Mouse (Mus musculus) T-helper 17 cell (primary cell): ENCODE data around the gene Il10ra.

Experiments
- in situ Hi-C, 2 experiments: fragments of 300-600 bp; cut with MboI, MseI; formaldehyde crosslinking; loops; 1 replicate in 1 of 2; 2 replicates in 1 of 2; pipeline ENCODE4 v1.15.1; 2025; ENCODE audit warnings: high pct_unique_total_duplicates in 2 of 2

Gene Il10ra

GRCm38 (mm10) chr9:45261466-45261865 lies 7.5 kb downstream of the Il10ra start:
- in situ Hi-C loops: no loop called here

GRCm38 (mm10) chr9:45259065-45259464 lies 9.9 kb downstream of the Il10ra start:
- in situ Hi-C loops: no loop called here

GRCm38 (mm10) chr9:45255967-45256366 lies 13.0 kb downstream of the Il10ra start:
- in situ Hi-C loops: no loop called here

- in situ Hi-C loops: no loop called here
Measured at GRCm38 (mm10) chr9:45255431-45255830, 13.5 kb downstream of the Il10ra start.

- in situ Hi-C loops: no loop called here
Measured at GRCm38 (mm10) chr9:45254605-45255004, 14.3 kb downstream of the Il10ra start.

- in situ Hi-C loops: no loop called here
Measured at GRCm38 (mm10) chr9:45254021-45254420, 14.9 kb downstream of the Il10ra start.

GRCm38 (mm10) chr9:45252395-45252794 lies 16.6 kb downstream of the Il10ra start:
- in situ Hi-C loops: no loop called here

GRCm38 (mm10) chr9:45251990-45252389 lies 17.0 kb downstream of the Il10ra start:
- in situ Hi-C loops: no loop called here

GRCm38 (mm10) chr9:45251281-45251680 lies 17.7 kb downstream of the Il10ra start:
- in situ Hi-C loops: no loop called here

GRCm38 (mm10) chr9:45250306-45250705 lies 18.6 kb downstream of the Il10ra start:
- in situ Hi-C loops: no loop called here

- in situ Hi-C loops: no loop called here
Measured at GRCm38 (mm10) chr9:45247536-45247935, 21.4 kb downstream of the Il10ra start.

- in situ Hi-C loops: no loop called here
Measured at GRCm38 (mm10) chr9:45246060-45246459, 22.9 kb downstream of the Il10ra start.

GRCm38 (mm10) chr9:45245432-45245831 lies 23.5 kb downstream of the Il10ra start:
- in situ Hi-C loops: no loop called here

GRCm38 (mm10) chr9:45241397-45241796 lies 27.6 kb downstream of the Il10ra start:
- in situ Hi-C loops: no loop called here

- in situ Hi-C loops: no loop called here
Measured at GRCm38 (mm10) chr9:45236744-45237143, 32.2 kb downstream of the Il10ra start.

GRCm38 (mm10) chr9:45235668-45236227 lies 33.2 kb downstream of the Il10ra start:
- in situ Hi-C loops: no loop called here

- in situ Hi-C loops: no loop called here
Measured at GRCm38 (mm10) chr9:45229359-45229758, 39.6 kb downstream of the Il10ra start.

GRCm38 (mm10) chr9:45221567-45221966 lies 47.4 kb downstream of the Il10ra start:
- in situ Hi-C loops: loop anchor here (5.0 kb wide), 2 partner anchors 81 to 171 kb away; no protein-coding TSS in a partner anchor

- in situ Hi-C loops: loop anchor here (5.0 kb wide), 2 partner anchors 83 to 173 kb away; no protein-coding TSS in a partner anchor
Measured at GRCm38 (mm10) chr9:45219644-45220043, 49.3 kb downstream of the Il10ra start.

- in situ Hi-C loops: no loop called here
Measured at GRCm38 (mm10) chr9:45215526-45216179, 53.3 kb downstream of the Il10ra start.

GRCm38 (mm10) chr9:45212001-45212400 lies 56.9 kb downstream of the Il10ra start:
- in situ Hi-C loops: no loop called here

- in situ Hi-C loops: no loop called here
Measured at GRCm38 (mm10) chr9:45207015-45207743, 61.8 kb downstream of the Il10ra start.

- in situ Hi-C loops: no loop called here
Measured at GRCm38 (mm10) chr9:45206121-45206520, 62.8 kb downstream of the Il10ra start.
